Mouse (Mus musculus): ENCODE measurements around the gene Arcn1.

Arcn1 gene

GRCm38 (mm10) chr9:44767101-44768028, at the start of gene Arcn1, which contains the start of gene Ift46:
Gene Arcn1, minus strand, starts transcription at chr9:44767845.
Gene Ift46, plus strand, starts transcription at chr9:44767908.
- DNase-seq (ENCODE audit: low read depth, low spot score) = peak; percentile 92

- no peak for DNase-seq (ENCODE audit: low read depth, low spot score)
Observed at GRCm38 (mm10) chr9:44814179-44814578, 46.5 kb upstream of the Arcn1 start.

GRCm38 (mm10) chr9:44810316-44810715, 42.7 kb upstream of the Arcn1 start:
- DNase-seq (ENCODE audit: low read depth, low spot score) = no peak

GRCm38 (mm10) chr9:44807778-44808177, 40.1 kb upstream of the Arcn1 start:
- no peak for DNase-seq (ENCODE audit: low read depth, low spot score)

GRCm38 (mm10) chr9:44807141-44807540, 39.5 kb upstream of the Arcn1 start:
- no peak for DNase-seq (ENCODE audit: low read depth, low spot score)

GRCm38 (mm10) chr9:44805536-44805935, 37.9 kb upstream of the Arcn1 start:
- no peak for DNase-seq (ENCODE audit: low read depth, low spot score)

GRCm38 (mm10) chr9:44804678-44805077, 37.0 kb upstream of the Arcn1 start:
- DNase-seq (ENCODE audit: low read depth, low spot score) = no peak

GRCm38 (mm10) chr9:44802808-44803450, 35.3 kb upstream of the Arcn1 start, which contains the start of gene Ttc36:
Gene Ttc36, minus strand, starts transcription at chr9:44803072.
- DNase-seq (ENCODE audit: low read depth, low spot score) = no peak

GRCm38 (mm10) chr9:44801669-44802068, 34.0 kb upstream of the Arcn1 start:
- DNase-seq (ENCODE audit: low read depth, low spot score) = no peak

GRCm38 (mm10) chr9:44799958-44800324, 32.3 kb upstream of the Arcn1 start:
- no peak for DNase-seq (ENCODE audit: low read depth, low spot score)

GRCm38 (mm10) chr9:44799102-44799957, 31.7 kb upstream of the Arcn1 start, which contains the start of gene Tmem25:
Gene Tmem25, minus strand, starts transcription at chr9:44799307.
- DNase-seq (ENCODE audit: low read depth, low spot score) = peak; percentile 80

GRCm38 (mm10) chr9:44798298-44798697, 30.7 kb upstream of the Arcn1 start:
- no peak for DNase-seq (ENCODE audit: low read depth, low spot score)

- no peak for DNase-seq (ENCODE audit: low read depth, low spot score)
Observed at GRCm38 (mm10) chr9:44792842-44793241, 25.2 kb upstream of the Arcn1 start.

GRCm38 (mm10) chr9:44772750-44773651, 5.4 kb upstream of the Arcn1 start:
- peak; percentile 97 for DNase-seq (ENCODE audit: low read depth, low spot score)

GRCm38 (mm10) chr9:44772392-44772749, 4.7 kb upstream of the Arcn1 start:
- no peak for DNase-seq (ENCODE audit: low read depth, low spot score)

- peak; percentile 16 for DNase-seq (ENCODE audit: low read depth, low spot score)
Observed at GRCm38 (mm10) chr9:44771376-44771775, 3.7 kb upstream of the Arcn1 start.

GRCm38 (mm10) chr9:44768029-44768394, 367 bp upstream of the Arcn1 start:
- DNase-seq (ENCODE audit: low read depth, low spot score) = peak; percentile 14

GRCm38 (mm10) chr9:44760873-44761272, 6.8 kb downstream of the Arcn1 start:
- DNase-seq (ENCODE audit: low read depth, low spot score) = no peak

GRCm38 (mm10) chr9:44748473-44748872, 19.2 kb downstream of the Arcn1 start:
- DNase-seq (ENCODE audit: low read depth, low spot score) = no peak

- DNase-seq (ENCODE audit: low read depth, low spot score) = no peak
Observed at GRCm38 (mm10) chr9:44747341-44747740, 20.3 kb downstream of the Arcn1 start.

- no peak for DNase-seq (ENCODE audit: low read depth, low spot score)
Observed at GRCm38 (mm10) chr9:44746666-44747065, 21.0 kb downstream of the Arcn1 start.

Data from CD4-positive helper T cell, adult 2 months (primary cell).